Mouse (Mus musculus): ENCODE measurements at regions not wholly inside any gene's neighbourhood (a gene's known extent, or its start where the extent isn't known, plus 50 kb on each side); places are given as distances from the start of the nearest gene placed in this dataset.
A peak's percentile ranks its signal among the peaks of the same experiment; 100 is the strongest.

DNA sequence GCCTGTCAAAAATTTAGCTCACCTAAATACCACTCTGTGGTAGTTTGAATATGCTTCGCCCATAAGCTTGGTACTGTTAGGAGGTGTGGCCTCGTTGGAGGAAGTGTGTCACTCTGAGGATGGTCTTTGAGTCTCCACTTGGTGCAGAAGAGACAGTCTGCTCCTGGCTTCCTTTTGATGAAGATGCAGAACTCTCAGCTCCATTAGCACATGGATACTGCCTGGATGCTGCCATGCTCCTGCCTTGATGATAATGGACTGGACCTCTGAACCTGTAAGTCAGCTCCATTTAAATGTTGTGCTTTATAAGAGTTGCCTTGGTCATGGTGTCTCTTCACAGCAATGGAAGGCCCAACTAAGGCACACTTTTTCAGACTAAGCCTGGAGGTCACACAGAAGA is 56.9 kb upstream of the Pik3r1 start:
- DNase-seq: no peak

DNA sequence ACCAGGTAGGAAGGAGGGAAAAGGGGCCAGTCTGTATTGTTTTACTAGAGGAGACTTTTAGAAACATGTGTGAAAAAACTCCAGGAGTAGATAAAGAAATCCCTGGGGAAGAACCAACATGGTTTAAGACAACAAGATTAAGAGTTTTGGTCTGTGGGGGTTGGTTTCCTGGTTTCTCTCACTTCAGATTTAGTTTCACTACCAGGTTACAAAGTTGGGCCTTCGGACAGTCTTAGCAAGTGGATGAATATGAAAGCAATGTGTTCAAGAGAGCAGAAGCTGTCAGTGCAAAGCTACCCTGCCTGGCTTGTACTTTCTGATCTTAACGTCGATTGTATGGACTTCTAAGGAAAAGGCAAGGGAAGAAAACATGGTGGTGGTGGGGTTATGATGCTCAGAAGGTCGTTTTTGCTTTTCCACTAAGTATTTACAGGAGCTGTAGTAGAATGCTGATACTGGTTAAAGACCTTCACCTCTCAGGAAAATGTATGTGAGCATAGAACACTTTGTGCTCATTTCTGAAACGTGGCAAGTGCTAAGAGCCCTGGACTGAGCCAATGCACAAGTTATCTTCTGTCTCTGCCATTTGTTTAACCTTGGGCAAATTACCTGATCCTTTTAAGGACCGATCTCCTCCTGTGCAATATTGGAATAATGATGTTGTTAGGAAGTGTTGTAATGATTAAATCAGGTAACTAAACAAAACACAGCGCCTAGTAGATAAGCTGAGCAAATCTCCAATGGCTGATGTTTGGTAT is 64.0 kb upstream of the Pik3r1 start:
- no peak for DNase-seq

DNA sequence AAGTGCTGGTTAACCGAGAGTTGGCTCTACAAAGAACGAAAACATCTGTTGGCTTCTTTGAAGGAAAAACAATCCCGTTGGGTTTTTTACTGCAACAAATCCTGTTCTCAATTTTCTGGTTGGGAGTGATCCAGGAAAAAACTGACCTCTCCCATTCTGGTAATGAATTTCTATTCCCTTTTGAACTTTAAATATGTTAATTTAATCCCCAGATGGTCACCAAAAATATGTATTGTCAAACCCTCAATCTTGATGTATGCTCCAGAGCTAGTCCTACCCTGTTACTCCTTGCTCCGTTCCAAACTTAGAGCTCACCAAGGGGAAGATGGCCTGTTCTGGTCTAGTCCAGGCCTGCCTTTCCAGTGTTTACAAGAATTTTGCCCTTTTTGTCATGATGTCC is 66.5 kb upstream of the Pik3r1 start:
- no peak for DNase-seq

DNA sequence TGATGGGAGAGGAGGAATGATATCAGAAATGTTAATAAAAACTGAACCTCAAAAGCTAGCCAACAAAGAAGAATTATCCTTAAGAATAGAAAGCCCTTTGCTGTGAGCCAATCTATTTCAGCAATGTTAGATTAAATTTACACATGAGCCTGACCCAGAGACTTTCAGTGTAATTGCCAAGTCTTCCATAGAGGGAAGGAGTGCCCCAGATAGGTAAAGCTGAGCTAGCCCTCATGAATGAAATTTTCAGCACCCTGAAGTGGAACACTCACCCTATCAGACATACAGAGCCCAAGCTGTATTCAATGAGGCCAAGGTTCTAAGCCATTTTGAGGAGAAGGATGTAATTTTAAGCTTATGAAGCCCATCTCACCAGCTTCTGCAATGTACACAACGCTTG is 69.0 kb upstream of the Pik3r1 start:
- no peak for DNase-seq

DNA sequence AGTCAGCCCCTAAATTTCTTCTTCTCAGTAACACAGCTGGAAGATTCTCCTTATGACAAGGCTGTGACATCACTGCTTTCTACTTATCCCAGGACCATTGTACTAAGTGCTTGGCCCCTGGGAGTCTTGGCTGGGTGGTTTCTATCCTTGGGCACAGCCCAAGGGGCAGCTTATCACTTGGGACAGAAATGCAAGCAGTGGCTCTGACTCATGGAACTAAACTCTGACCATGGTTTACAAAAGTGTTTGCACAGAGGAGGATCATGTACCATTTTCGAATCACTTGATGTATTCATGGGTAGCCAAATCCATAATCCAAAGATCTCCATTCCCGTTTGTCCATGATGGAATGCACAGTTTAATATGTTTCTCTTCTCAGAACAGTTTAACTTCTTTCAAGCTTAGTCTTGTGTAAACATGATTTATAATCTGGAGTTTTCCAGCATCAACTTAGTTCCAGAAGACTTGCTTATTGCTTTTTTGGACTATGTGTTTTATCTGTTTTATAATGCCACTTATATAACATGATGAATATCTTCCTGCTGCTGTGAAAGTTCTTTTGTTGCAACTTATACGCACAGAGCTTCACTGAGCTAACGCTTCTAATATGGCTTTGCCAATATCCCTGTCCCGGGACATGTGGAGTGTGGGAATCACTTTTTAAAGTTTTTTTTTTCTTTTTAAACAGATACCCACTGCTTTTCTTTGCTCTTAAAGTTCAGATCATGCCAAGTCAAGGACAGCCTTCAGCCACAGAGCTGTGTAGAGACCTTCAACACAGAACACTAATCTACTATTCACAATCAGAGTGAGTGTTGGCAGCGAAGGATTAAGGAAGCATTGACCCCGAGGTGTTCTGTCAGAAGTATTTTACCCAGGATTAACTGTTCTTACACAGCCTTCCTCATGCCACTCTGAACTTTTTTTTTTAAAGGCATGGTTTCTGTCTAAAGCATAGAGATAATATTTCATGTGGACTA is 76.7 kb upstream of the Pik3r1 start:
- DNase-seq: peak; percentile 36

DNA sequence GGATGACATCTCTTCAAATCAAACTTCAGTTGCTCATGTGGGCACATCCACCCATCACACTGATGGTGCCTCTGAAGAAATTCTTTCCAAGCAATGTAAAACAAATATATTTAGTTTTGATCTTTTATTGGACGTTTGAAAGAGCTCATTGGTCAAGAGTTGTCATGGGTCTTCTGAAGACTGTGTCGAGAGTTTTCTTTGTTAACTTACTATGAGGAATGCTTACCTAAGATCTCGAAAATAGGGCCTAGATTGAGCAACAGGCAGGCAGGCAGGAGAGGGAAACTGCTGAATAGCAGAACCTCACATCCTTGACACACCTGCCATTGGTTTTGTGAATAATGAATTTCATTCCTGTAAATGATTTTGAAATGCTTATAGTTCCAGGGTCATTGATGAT is 78.0 kb upstream of the Pik3r1 start:
- no peak for DNase-seq

DNA sequence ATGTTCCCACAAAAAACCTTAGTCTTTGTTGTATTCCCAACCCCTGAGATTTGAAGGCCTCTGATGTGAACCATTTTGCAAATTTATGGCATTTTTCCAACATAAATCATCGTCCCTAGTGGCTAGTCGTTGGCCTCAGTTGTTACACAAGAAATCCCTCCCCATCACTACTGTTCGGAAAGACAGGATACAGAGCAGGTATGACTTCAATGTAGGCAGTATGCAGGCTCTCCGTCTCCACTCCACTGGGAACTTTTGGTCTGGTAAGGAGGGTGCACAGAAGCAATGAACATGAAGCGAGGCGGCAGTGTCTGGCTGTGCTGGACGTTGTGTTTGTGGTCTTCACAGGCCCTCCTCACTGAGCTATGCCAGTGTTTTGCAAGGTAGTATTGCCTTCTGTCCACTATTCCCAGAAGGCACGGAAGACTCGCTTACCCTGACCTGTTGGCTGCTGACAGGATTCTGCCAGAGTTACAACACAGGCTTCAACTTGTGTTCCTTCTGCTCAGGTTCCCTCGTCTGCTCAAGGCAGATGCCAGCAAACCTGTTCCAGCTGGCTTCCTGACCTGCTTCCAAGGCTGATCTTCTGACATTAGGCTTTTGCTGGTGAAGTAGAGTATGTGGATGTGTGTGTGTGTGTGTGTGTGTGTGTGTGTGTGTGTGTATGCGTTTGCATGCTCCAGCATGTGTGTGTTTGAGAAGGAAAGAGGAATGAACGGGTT is 80.0 kb upstream of the Pik3r1 start:
- DNase-seq: peak; percentile 56

DNA sequence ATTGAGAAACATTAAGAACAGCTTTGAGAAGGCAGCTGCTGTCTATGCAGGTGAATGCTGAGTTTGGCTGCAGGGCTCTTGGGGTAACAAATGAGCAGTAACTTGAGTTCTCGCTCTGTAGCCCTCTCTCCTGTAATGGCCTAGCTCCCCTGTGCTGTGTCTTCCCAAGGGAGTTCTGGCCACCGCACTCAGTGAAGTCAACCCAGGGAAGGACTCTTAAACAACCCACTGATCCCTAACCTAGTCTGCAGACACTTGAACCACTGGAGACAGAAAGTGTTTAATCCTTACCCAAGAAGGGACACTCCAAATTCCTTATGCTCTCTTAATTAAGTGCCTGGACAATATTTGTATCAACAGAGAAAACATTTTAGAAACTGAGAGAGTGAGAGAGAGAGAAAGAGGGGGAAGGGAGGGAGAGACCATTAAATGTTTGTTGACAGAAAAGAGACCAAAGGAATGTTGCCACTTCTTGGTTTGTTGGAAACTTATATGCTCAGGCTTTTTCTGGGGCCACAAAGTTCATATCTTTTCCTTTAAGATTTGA is 80.7 kb upstream of the Pik3r1 start:
- no peak for DNase-seq

DNA sequence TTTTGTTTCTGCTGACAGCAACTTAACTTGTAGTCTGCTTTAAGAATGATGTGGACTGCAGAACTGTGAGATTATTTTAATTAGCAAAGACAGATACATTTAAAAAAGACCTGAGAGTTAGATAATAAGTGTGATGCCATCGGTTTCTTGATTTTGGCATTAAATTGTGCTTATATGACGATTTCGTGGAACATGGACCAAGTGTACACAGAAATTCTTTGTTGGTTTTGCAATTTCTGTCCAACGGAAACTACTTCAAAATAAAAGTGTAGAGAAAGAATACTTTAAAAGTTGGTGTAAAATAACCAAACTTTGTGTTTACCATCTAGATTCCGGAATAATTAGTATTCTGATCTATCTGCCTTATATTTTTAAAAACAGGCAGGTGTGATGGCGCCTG is 81.4 kb upstream of the Pik3r1 start:
- DNase-seq: no peak

DNA sequence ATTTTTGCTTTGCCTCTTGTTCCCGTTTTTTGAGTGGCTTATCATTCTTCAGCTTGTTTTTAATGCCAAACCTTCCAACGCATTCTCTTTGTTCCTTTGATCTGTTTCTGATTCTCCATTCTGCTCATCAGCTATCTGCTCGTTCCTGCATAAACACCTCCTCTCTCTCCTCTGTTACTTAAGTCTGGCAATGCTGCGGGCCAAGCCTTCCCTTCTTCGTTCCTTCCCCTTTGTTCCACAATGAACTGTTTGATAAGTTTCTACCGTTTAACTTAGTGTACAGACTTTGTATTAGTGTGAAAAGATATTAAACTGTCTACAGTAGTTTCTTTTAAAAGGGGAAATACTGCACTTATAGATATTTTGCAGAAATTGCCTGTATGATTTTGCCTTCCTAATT is 83.3 kb upstream of the Pik3r1 start:
- DNase-seq: no peak

DNA sequence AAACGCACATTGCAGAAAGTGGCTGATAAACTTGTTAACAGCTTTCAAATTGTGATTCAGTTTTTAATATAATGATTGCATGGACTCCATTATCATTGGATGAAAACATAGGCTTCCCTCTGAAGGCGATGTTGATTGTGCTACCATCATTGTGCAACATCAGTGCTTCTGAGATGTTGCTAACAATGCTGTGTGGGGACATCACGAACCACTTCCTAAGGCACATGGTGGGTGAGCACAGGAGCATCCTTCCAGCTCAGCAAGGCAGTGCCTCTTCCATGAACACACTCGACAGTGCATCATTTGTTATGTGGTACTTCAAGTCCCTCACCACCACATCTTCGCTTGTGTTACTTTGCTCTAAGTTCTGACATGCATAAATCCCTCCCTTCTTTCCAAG is 84.9 kb upstream of the Pik3r1 start:
- DNase-seq: no peak

DNA sequence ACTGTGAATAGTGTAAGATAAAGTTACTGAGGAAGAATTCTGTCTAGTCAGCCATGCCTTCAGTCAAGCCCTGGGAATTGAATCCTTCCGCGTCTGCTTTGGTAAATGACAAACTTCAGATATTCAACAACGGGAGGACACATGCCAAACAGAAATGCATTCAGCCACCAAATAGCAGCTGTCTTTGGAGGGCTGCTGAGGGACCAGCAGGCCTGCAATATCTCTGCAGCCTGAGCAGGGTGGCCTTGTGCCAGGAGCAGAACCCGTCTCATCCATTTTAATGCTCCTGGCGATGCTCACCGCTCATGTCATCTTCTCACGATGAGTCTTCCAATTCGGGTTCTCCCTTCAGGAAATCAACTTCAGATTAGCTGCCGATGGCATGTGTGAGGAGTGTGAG is 87.1 kb upstream of the Pik3r1 start:
- no peak for DNase-seq

DNA sequence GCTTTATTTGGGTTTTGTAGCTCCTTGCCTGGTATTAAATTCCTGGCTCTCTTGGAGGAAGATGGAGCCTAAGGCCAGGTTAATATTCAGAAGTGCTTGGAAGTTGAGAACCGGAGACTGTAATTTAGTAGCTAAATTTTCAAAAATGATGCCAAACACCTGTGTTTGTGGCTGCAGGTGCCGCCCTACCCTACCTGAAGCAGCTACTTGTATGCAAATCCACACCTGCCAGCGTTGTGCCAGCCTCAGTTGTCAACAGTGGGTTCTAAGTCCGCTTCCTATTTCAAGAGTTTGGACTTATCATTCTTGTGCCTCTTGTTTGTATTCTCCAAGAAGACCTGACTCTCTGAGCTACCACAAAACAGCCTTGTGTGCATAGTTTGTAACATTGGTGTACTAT is 92.7 kb upstream of the Pik3r1 start:
- no peak for DNase-seq

DNA sequence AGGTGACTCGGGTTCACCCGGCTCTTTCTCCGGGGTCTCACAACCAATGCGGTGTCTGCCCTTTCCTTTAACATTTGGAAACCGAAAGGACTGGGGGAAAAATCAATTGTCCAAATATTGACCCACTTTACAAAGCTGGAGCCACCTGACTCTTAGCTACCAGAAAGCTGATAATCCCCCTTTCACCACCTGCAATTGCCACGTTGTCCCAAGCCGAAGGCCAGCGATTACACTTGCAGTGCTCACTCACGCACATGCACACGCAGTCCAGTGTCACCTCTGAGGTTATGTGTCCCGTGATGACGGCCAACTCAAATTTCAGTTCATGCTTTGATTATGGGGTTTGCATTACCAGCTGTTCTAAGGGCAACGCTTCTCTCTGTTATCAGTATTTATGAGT is 94.0 kb upstream of the Pik3r1 start:
- DNase-seq: no peak

DNA sequence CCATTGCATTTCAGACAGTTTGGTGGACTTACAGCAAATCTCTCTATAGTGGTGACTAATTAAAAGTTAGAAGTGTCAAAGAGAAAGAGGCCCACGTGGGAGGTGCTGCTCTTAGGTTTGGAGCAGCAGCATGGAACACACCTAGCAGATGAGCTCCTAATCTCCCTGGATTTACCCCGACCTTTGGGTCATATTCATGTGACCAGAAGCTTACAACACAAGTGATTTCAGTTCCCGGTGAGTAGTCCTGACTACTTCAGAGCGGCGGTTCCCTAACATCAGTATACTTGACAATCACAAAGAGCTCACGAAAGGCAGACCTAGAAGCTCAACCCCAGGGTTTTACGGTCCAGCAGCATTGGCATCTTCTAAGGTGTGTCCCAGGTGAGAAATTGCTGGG is 95.0 kb upstream of the Pik3r1 start:
- DNase-seq: no peak

DNA sequence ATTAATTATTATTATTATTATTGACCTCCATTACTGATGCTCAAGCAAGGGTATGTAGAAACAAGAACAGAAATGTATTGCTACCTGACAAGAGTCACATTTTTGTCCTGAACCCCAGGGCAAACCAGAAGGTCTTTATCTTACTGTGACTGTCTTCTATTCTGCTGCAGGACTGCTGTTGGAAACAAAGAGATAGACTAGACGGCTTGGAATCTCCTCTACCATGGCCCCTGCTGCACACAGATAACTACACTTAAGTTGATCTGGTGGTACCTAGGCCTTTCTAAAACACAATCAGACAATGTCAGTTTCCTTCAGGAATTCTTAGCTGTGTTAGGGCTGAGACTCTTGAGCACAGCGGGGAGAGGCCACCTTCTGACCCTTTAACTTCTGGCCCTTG is 95.6 kb upstream of the Pik3r1 start:
- DNase-seq: no peak

DNA sequence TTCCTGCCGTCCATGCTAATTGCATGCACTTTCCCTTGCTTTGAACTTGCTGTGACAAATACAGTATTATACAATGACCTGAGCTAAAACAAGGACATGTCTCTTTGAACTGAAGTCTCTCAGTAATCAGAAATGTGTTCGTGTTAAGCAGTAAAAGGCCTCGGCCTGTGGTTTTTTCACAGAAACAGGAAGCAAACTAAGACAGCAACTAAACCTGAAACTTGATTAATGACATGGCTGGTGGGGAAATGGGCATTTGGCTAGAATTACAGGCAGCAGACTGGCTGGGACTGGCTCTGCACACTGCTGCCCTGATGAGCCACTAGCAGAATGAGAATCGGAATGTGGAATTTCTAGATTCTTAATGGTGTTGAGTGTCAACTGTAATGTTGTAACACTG is 98.8 kb upstream of the Pik3r1 start:
- DNase-seq: peak; percentile 21

DNA sequence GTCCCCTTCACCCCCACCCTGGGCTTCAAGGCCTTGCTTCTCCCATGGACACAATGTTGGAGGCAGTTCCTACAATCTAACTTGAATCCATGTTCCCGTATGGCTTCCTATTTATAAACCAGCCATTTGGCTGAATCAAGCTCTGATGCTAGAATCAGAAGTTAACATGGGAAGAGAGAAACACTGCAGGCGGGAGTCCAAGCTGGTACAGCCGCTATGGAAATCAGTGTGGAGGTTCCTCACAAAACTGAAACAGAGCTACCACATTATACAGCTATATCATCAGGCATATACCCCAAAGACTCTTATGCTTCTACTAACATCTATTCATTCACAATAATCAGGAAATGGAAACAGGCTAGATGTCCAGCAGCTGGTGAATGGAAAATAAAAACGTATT is 106.7 kb upstream of the Pik3r1 start:
- DNase-seq: no peak

DNA sequence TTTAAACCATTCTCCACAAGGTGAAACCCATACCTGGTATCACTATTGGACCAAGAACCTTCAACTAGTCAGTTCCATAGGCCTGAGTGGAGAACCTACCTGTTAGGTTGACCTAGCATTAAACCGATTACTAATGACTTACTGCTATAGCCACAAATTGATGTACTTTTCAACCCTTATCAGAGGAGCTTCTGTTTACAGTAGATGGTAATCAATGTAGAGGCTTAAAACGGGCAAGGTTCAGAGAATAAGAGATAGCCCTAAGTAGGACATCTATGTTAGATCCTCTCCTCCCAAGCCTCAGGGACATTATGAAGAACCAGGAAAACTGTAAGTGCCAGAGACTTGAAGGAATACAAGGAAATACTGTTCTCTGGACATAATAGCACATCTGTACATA is 108.1 kb upstream of the Pik3r1 start:
- no peak for DNase-seq

DNA sequence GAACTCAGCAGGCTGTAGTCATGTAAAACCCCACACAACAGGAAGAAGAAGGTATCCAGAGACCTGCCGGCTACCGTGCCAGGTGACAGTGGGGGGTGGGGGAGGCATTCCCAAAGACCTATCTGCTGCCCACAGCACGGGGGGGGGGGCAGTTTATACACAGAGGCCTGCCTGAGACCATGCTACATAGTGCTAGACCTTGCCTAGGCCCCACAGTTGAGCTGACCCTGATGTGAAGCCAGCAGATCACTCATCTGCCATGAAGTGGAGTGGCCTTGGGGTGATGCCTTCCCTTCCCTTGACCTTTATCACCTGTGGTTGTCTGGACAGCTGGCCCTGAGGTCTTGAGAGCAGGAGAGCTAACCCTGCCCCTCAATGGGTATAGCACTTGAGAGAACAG is 108.6 kb upstream of the Pik3r1 start:
- DNase-seq: no peak

DNA sequence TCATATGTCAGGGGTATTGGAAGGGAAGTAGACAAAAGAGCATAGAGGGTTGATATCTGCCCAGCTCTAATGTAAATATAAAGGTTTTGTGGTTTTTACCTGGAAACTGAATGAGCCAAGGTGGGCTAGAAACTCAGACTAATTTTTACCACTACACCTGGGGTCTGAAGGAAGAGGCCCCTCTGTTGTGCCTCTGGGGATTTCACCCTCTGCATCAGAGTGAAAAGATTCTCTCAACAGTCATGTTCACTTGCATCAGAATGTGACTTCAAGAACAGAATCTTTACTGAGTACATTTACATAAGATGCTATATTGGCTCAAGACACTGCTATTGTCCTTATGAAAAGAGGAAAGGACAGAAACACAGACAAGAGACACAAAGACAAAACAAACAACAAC is 110.2 kb upstream of the Pik3r1 start:
- no peak for DNase-seq

DNA sequence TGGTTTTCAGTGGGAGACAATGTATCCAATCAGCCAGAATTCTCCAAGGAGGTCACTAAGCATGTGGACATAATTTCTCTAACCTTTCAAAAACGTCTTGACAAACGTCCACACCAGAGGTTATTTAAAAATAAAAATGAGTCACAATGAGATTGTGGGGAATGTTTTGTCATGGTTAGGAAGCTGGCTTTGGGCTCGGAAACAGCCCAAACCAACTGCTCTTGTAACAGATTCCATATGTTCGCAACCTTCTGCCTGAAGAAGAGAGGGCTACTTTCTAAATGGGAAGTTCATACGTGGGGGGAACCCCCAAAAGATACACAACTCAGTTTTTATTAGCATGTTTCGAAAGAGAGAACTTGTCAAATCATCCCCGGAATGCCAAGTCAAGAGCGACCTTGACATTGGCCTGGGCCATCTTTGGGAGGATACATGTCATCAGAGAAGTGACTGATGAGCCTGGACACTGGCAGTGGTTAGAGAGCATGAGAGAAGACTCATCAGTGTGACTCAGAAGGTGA is 111.6 kb upstream of the Pik3r1 start:
- peak; percentile 76 for DNase-seq

DNA sequence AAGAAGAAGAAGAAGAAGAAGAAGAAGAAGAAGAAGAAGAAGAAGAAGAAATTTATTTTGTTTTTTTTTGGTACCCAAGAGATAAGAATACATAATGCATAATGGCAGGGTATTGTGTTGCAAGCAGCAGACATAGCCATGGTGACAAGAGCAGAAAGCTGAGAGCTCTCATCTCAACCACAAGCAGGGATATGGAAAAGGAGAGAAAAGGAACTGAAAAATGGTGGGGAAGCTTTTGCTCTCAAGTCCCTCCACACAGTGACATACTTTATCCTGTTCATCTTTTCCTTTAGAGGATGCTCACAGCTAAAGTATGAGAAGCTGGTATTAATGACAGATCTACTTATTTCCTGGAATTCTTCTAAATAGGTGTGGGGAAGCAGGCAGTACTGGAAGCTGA is 115.2 kb upstream of the Pik3r1 start:
- DNase-seq: no peak
